Mouse (Mus musculus) T-helper 1 cell (primary cell): Measurements from ENCODE around the gene Chil4.

Experiments
- in situ Hi-C: fragments of 300-600 bp; cut with MboI, MseI; formaldehyde crosslinking; loops from one replicate; pipeline ENCODE4 v1.15.1; 2025; ENCODE audit warnings: high pct_unique_total_duplicates

The Chil4 gene

DNA sequence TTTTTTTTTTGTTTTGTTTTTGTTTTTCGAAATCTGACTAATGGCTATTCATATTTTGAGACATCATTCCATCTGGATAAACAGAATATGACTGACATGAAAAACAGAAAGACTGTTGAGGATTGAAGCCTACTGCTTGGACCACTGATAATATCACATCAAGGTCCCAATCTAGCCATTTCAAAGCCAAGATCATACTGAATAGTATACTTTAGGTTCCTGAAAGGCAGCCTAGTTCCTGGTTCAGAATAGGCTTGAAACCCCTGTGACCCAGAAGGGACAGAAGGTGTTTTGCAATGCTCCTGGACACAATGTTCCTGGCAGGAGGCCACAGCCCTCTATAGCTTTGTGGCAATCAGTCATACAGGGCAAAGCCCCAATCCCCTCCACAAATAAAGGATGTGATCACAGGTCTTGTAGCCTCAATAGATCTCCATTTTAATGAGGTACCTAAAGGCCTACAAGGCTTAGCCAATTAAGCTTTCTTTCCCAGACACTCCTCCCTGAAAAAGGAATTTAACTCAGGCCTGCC, 48.7 kb downstream of the Chil4 start:
- in situ Hi-C loops = no loop called here

- in situ Hi-C loops = loop anchor here (5.0 kb wide), 1 partner anchor 50 kb away; the partner anchor contains the start of gene Chil4
These were observed 51.8 kb downstream of the Chil4 start, which contains the start of gene Chil3 for GRCm38 (mm10) chr3:106167464-106167863. Chil3 (minus strand) TSS chr3:106167564.

DNA sequence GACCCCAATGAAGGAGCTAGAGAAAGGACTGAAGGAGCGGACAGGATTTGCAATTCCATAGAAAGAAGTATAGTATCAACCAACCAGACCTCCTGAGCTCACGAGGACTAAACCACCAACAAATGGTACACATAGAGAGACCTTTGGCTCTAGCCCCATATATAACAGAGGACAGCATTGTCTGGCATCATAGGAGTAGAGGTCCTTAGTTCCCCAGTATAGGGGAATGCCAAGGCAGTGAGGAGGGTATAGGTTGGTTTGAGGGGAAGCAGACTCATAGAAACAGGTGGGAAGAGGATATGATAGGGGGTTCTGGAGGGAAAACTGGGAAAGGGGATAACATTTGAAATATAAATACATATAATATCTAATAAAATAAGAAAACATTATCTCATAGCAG, 64.9 kb downstream of the Chil4 start:
- in situ Hi-C loops = no loop called here
